Mouse (Mus musculus) bone marrow macrophage, adult 2 months (primary cell): ENCODE results near the gene Nit2.

Source experiments
- CTCF ChIP-seq: IDR thresholded peaks from 2 replicates; pipeline ENCODE4 v1.5.1; 2012; ENCODE audit warnings: low read depth, mild to moderate bottlenecking, low read length, moderate library complexity
- POLR2A ChIP-seq: IDR thresholded peaks from 2 replicates; pipeline ENCODE4 v1.6.1; 2012; ENCODE audit warnings: mild to moderate bottlenecking, low read depth, low read length, borderline replicate concordance

- TF ChIP-seq CTCF (no peak), POLR2A (no peak)
Measured at GRCm38 (mm10) chr16:57122682-57123445, 44.3 kb downstream of the Nit2 start.
